Mouse (Mus musculus): ENCODE data around the gene Pagr1a.

DNA sequence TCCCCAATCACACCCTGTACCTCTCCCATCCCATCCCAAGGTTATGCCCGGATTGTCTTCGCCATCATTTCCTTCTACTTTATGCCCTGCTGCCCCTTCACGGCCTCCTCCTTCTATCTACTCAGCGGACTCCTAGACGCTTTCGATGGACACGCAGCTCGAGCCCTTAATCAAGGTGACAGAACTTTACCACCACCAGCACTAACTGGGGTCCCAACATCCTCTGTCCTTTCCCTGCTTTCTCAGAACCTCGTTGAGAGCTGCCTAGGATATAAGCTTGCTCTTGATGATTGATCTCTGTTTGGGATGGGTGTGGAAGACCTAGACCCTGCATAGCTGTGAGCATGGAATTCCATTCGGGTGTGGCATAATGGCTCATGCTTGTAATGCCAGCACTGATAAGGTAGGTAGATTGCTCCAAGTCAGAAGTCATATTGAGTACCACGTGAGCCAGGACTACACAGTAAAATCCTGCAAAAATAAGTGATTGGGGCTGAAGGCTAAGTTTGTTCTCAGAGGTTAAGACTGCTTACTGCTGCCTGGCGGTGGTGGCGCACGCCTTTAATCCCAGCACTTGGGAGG is 40.2 kb downstream of the Pagr1a start:
- no peak for TF ChIP-seq E2F4 (IDR thresholded peaks at IDR 0.05; ENCODE audit: insufficient read depth)
- no peak for TF ChIP-seq POLR2A (IDR thresholded peaks at IDR 0.05; ENCODE audit: insufficient read length, low read depth)
- TF ChIP-seq MAX (IDR thresholded peaks at IDR 0.05; ENCODE audit: low read depth), result no peak
- TF ChIP-seq REST (IDR thresholded peaks at IDR 0.05; ENCODE audit: insufficient read depth, insufficient read length), result no peak
- no peak for TF ChIP-seq CEBPB (IDR thresholded peaks at IDR 0.05; ENCODE audit: insufficient read depth, poor library complexity, severe bottlenecking)
- TF ChIP-seq TCF3 (IDR thresholded peaks at IDR 0.05; ENCODE audit: insufficient read length, low read depth), result no peak
- TF ChIP-seq USF1 (IDR thresholded peaks at IDR 0.05; ENCODE audit: low read depth), result no peak
- no peak for TF ChIP-seq POLR2AphosphoS2 (IDR thresholded peaks at IDR 0.05; ENCODE audit: insufficient read length, low read depth)
- TF ChIP-seq TCF12 (IDR thresholded peaks at IDR 0.05; ENCODE audit: insufficient read depth, poor library complexity, severe bottlenecking), result no peak

Measured in myocyte (in vitro differentiated cells).